Mouse (Mus musculus) CH12.LX (cell line): ENCODE data around the gene Clec11a. TPM values are rescaled to one million over a fixed set of nuclear protein-coding genes. Genes with fewer than 3 reads are reported as not detected.

ENCODE experiments used
- DNase-seq: peaks from one replicate; pipeline ENCODE4 v3.0.0-alpha.2; 2013; ENCODE audit errors: extremely low read depth
- H3K27ac ChIP-seq: 2 replicates; pipeline ENCODE4 v1.5.1; 2012; ENCODE audit warnings: low read depth, mild to moderate bottlenecking, control low read depth, moderate library complexity; ENCODE audit not compliant: insufficient read depth
- H3K27me3 ChIP-seq: replicated peaks from 2 replicates; pipeline ENCODE3; 2012; ENCODE audit warnings: inconsistent platforms
- H3K36me3 ChIP-seq, 2 experiments: replicated peaks in 1 of 2; 2 replicates each; pipeline versions ENCODE3 to v1.6.1; 2012; ENCODE audit warnings: inconsistent platforms in 1 of 2, low read length in 1 of 2, mild to moderate bottlenecking in 1 of 2, mixed read lengths in 1 of 2, moderate library complexity in 1 of 2; ENCODE audit not compliant: control insufficient read depth in 1 of 2, insufficient read depth in 1 of 2
- H3K4me1 ChIP-seq, 2 experiments: 2 replicates each; pipeline ENCODE4 v1.6.1; 2012; ENCODE audit warnings: inconsistent platforms in 1 of 2, moderate library complexity in 1 of 2; ENCODE audit not compliant: insufficient read depth in 2 of 2, control insufficient read depth in 1 of 2
- H3K4me2 ChIP-seq: 2 replicates; pipeline ENCODE4 v1.6.1; 2012; ENCODE audit warnings: low read depth, mild to moderate bottlenecking, control low read depth; ENCODE audit not compliant: poor library complexity, insufficient read depth, severe bottlenecking
- H3K4me3 ChIP-seq, 3 experiments: fragments of 150-350 bp in 1 of 3; sonication (generic) in 1 of 3; replicated peaks in 1 of 3; 2 replicates each; pipeline versions ENCODE3 to v1.5.1; 2011 to 2012; ENCODE audit warnings: low read depth in 2 of 3, low read length in 2 of 3, mild to moderate bottlenecking in 2 of 3, moderate library complexity in 2 of 3, control low read depth in 1 of 3, improper control_type of control experiment in 1 of 3, inconsistent platforms in 1 of 3, mixed read lengths in 1 of 3; ENCODE audit not compliant: poor library complexity in 1 of 3
- H3K79me2 ChIP-seq: replicated peaks from 2 replicates; pipeline ENCODE4 v1.6.1; 2012; ENCODE audit warnings: mild to moderate bottlenecking, moderate library complexity; ENCODE audit not compliant: control insufficient read depth, poor library complexity, insufficient read depth, severe bottlenecking; ENCODE audit errors: extremely low read depth
- H3K9ac ChIP-seq: 2 replicates; pipeline ENCODE4 v1.6.1; 2012; ENCODE audit warnings: low read depth, mild to moderate bottlenecking, control low read depth, moderate library complexity; ENCODE audit not compliant: insufficient read depth
- H3K9me3 ChIP-seq: replicated peaks from 2 replicates; pipeline ENCODE3; 2012; ENCODE audit warnings: low read length, inconsistent platforms, mixed read lengths
- CTCF ChIP-seq, 2 experiments: IDR thresholded peaks in 1 of 2; conservative IDR thresholded peaks in 1 of 2; 2 replicates each; pipeline ENCODE4 v1.5.1; 2011 to 2012; ENCODE audit warnings: low read depth in 2 of 2, low read length in 2 of 2, improper control_type of control experiment in 1 of 2, inconsistent platforms in 1 of 2, mild to moderate bottlenecking in 1 of 2, moderate library complexity in 1 of 2
- E2F4 ChIP-seq: IDR thresholded peaks from 2 replicates; pipeline ENCODE4 v1.6.1; 2011; ENCODE audit warnings: low read depth, low read length, improper control_type of control experiment; ENCODE audit not compliant: insufficient replicate concordance
- ELF1 ChIP-seq: IDR thresholded peaks from 2 replicates; pipeline ENCODE4 v1.6.1; 2014; ENCODE audit warnings: low read depth, mild to moderate bottlenecking, inconsistent platforms, low read length, improper control_type of control experiment
- EP300 ChIP-seq: IDR thresholded peaks from 2 replicates; pipeline ENCODE4 v1.6.1; 2011; ENCODE audit warnings: low read length, improper control_type of control experiment
- ETS1 ChIP-seq: conservative IDR thresholded peaks from 2 replicates; pipeline ENCODE4 v1.6.1; 2012; ENCODE audit warnings: low read depth, mild to moderate bottlenecking, inconsistent platforms, low read length, improper control_type of control experiment, moderate library complexity
- IRF4 ChIP-seq: IDR thresholded peaks from 2 replicates; pipeline ENCODE4 v1.6.1; 2014; ENCODE audit warnings: low read depth, mild to moderate bottlenecking, inconsistent platforms, low read length, improper control_type of control experiment
- JUN ChIP-seq: IDR thresholded peaks from 2 replicates; pipeline ENCODE4 v1.6.1; 2011; ENCODE audit warnings: low read depth, mild to moderate bottlenecking, low read length, improper control_type of control experiment, moderate library complexity; ENCODE audit not compliant: insufficient read depth
- JUND ChIP-seq: conservative IDR thresholded peaks from 2 replicates; pipeline ENCODE4 v1.6.1; 2011; ENCODE audit warnings: low read depth, low read length, improper control_type of control experiment
- MAFK ChIP-seq: IDR thresholded peaks from 2 replicates; pipeline ENCODE4 v1.6.1; 2011; ENCODE audit warnings: low read length, improper control_type of control experiment; ENCODE audit not compliant: insufficient replicate concordance
- MAX ChIP-seq: IDR thresholded peaks from 2 replicates; pipeline ENCODE4 v1.6.1; 2011; ENCODE audit warnings: low read length, improper control_type of control experiment
- MAZ ChIP-seq: IDR thresholded peaks from 2 replicates; pipeline ENCODE4 v1.6.1; 2012; ENCODE audit warnings: low read depth, mild to moderate bottlenecking, inconsistent platforms, low read length, improper control_type of control experiment, moderate library complexity
- MEF2A ChIP-seq: IDR thresholded peaks from 2 replicates; pipeline ENCODE4 v1.6.1; 2014; ENCODE audit warnings: low read depth, mild to moderate bottlenecking, inconsistent platforms, low read length, improper control_type of control experiment, borderline replicate concordance
- MXI1 ChIP-seq: IDR thresholded peaks from 2 replicates; pipeline ENCODE4 v1.6.1; 2011; ENCODE audit warnings: mild to moderate bottlenecking, low read depth, low read length, improper control_type of control experiment
- NRF1 ChIP-seq: IDR thresholded peaks from 2 replicates; pipeline ENCODE4 v1.6.1; 2014; ENCODE audit warnings: low read depth, mild to moderate bottlenecking, inconsistent platforms, low read length, improper control_type of control experiment, moderate library complexity
- PAX5 ChIP-seq: IDR thresholded peaks from 2 replicates; pipeline ENCODE4 v1.6.1; 2012; ENCODE audit warnings: low read length, inconsistent platforms, mixed read lengths
- POLR2A ChIP-seq: IDR thresholded peaks from 2 replicates; pipeline ENCODE4 v1.6.1; 2011; ENCODE audit warnings: low read depth, mild to moderate bottlenecking, improper control_type of control experiment, low read length
- RAD21 ChIP-seq: IDR thresholded peaks from 2 replicates; pipeline ENCODE4 v1.6.1; 2011; ENCODE audit warnings: low read depth, mild to moderate bottlenecking, low read length, improper control_type of control experiment, moderate library complexity
- RCOR1 ChIP-seq: conservative IDR thresholded peaks from 2 replicates; pipeline ENCODE4 v1.6.1; 2012; ENCODE audit warnings: low read depth, mild to moderate bottlenecking, inconsistent platforms, low read length, improper control_type of control experiment
- SIN3A ChIP-seq: IDR thresholded peaks from 2 replicates; pipeline ENCODE4 v1.6.1; 2012; ENCODE audit warnings: low read length, improper control_type of control experiment, inconsistent platforms
- SMC3 ChIP-seq: IDR thresholded peaks from 2 replicates; pipeline ENCODE4 v1.6.1; 2011; ENCODE audit warnings: low read depth, low read length, improper control_type of control experiment
- TBP ChIP-seq: conservative IDR thresholded peaks from 2 replicates; pipeline ENCODE4 v1.6.1; 2011; ENCODE audit warnings: low read depth, low read length, improper control_type of control experiment
- UBTF ChIP-seq: IDR thresholded peaks from 2 replicates; pipeline ENCODE4 v1.6.1; 2012; ENCODE audit warnings: low read depth, mild to moderate bottlenecking, inconsistent platforms, low read length, improper control_type of control experiment, moderate library complexity
- USF2 ChIP-seq: conservative IDR thresholded peaks from 2 replicates; pipeline ENCODE4 v1.6.1; 2011; ENCODE audit warnings: low read depth, low read length, improper control_type of control experiment
- ZNF384 ChIP-seq: IDR thresholded peaks from 2 replicates; pipeline ENCODE4 v1.6.1; 2012; ENCODE audit warnings: low read depth, low read length, improper control_type of control experiment, inconsistent platforms
- dilution Hi-C: fragments of 300-500 bp; cut with MboI; formaldehyde crosslinking; loops from 2 replicates; pipeline ENCODE4 v1.14.3; 2020; ENCODE audit warnings: low sequenced_read_pairs; ENCODE audit not compliant: extremely low pct_unique_long_range_greater_than_20kb, extremely low pct_ligation_motif_present
- in situ Hi-C: fragments of 300-500 bp; cut with MboI; formaldehyde crosslinking; loops from 3 replicates; pipeline ENCODE4 v1.14.3; 2019; ENCODE audit warnings: low sequenced_read_pairs, low pct_ligation_motif_present, low pct_unique_long_range_greater_than_20kb, mixed read lengths
- polyA plus RNA-seq: library from polyadenylated mRNA; unstranded; fragments of >175 nt; gene quantifications from 2 replicates; pipeline ENCODE4 v1.2.1, GENCODE M21; 2012; ENCODE audit warnings: low read depth; ENCODE audit not compliant: insufficient read length
- total RNA-seq, 2 experiments: library from RNA; depleted of rRNA; stranded (reverse); fragments of 300-350 nt in 1 of 2; fragments of >200 nt in 1 of 2; gene quantifications; 2 replicates each; pipeline ENCODE4 v1.2.3; 2012 to 2014

Gene Clec11a
- total and polyA plus RNA-seq, 3 experiments: 0.46 to 0.89 (median 0.53) TPM

- peaks cover 6% of the 10 kb centered on the region for H3K9me3 ChIP-seq
- TF ChIP-seq RAD21: peak; percentile 57
- TF ChIP-seq PAX5: no peak
- TF ChIP-seq ELF1: no peak
- no peak for TF ChIP-seq UBTF
- no peak for TF ChIP-seq MAZ
- no peak for TF ChIP-seq RCOR1
- TF ChIP-seq JUN: no peak
- no peak for TF ChIP-seq ZNF384
- peak; percentile 54 to 74 for TF ChIP-seq CTCF (conservative IDR thresholded peaks at IDR 0.05 in 1 of 2, IDR thresholded peaks at IDR 0.05 in 1 of 2; ENCODE audit: low read depth in 2 of 2, low read length in 2 of 2)
- TF ChIP-seq SMC3: peak; percentile 69
- no peak for TF ChIP-seq POLR2A
- dilution Hi-C loops: no loop called here
- H3K4me2 ChIP-seq: no peak overlapping the region
- in situ Hi-C loops: no loop called here
- H3K4me3 ChIP-seq: no peak overlapping the region
- H3K79me2 ChIP-seq: no peaks in the 10 kb centered on the region
- H3K36me3 ChIP-seq: no peaks in the 10 kb centered on the region
- no peak overlapping the region for H3K27ac ChIP-seq
- DNase-seq: peak; percentile 52
- no peak overlapping the region for H3K9ac ChIP-seq
- H3K4me1 ChIP-seq: no peaks in the 10 kb centered on the region; a peak in 1 of 4 replicates
- H3K27me3 ChIP-seq: peaks cover 28% of the 10 kb centered on the region
These were observed 29.5 kb downstream of the Clec11a start for GRCm38 (mm10) chr7:44277250-44277622.

GRCm38 (mm10) chr7:44276461-44277249 lies 30.0 kb downstream of the Clec11a start:
- H3K4me1 ChIP-seq: no peaks in the 10 kb centered on the region; a peak in 1 of 4 replicates
- TF ChIP-seq RAD21 (no peak), CTCF (conservative IDR thresholded peaks at IDR 0.05 in 1 of 2, IDR thresholded peaks at IDR 0.05 in 1 of 2; ENCODE audit: low read depth in 2 of 2, low read length in 2 of 2) (no peak), MXI1 (no peak), E2F4 (no peak), JUND (no peak), MEF2A (no peak), TBP (no peak), ZNF384 (no peak), RCOR1 (no peak), USF2 (no peak), SIN3A (no peak), NRF1 (no peak), SMC3 (no peak), EP300 (no peak), ETS1 (no peak), MAFK (no peak), IRF4 (no peak), JUN (no peak), MAX (no peak)
- TF ChIP-seq, all 38 proteins: peak for 0
- no peak for DNase-seq
- no peak overlapping the region for H3K9ac ChIP-seq
- H3K27ac ChIP-seq: no peak overlapping the region
- H3K79me2 ChIP-seq: no peaks in the 10 kb centered on the region
- H3K4me2 ChIP-seq: no peak overlapping the region
- peaks cover 23% of the 10 kb centered on the region for H3K27me3 ChIP-seq
- H3K36me3 ChIP-seq: no peaks in the 10 kb centered on the region
- no peak overlapping the region for H3K4me3 ChIP-seq
- dilution Hi-C loops: no loop called here
- in situ Hi-C loops: no loop called here
- peaks cover 6% of the 10 kb centered on the region for H3K9me3 ChIP-seq
